Mouse (Mus musculus): ENCODE measurements around the gene Gm3435. TPM values are rescaled to one million over a fixed set of nuclear protein-coding genes. Genes with fewer than 3 reads are reported as not detected.
"Not testable (repeated sequence)": the region's sequence is repeated elsewhere in the genome, so short reads cannot be mapped to it uniquely, and the experiment has no call there.

The Gm3435 gene
- polyA plus RNA-seq, 1 experiment from 2014 or later, result 4.3 TPM

DNA sequence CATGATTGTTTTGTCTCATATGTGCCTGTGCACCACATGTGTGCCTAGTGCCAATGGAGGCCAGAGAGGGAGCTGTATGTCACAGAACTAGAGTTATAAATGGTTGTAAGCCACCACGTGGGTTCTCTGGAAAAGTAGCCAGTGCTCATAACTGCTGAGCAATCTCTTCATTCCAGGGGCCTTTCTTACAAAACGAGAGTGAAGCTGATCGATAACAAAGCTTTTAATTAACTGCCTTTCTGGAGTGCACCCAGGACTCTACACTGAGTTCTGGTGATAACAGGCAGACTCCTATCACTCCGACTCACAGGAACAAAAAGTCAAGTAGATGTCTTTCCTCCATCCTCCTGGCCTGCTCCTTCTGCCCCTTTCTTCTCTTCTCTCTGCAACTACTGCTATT lies 21.4 kb downstream of the Gm3435 start:
- no CpG with 5 or more reads among the region's 4 CpGs for WGBS
- not testable (repeated sequence) for DNase-seq (ENCODE audit: low spot score); H3K27ac ChIP-seq; H3K9me3 ChIP-seq (ENCODE audit: control insufficient read depth, low read length); H3K4me1 ChIP-seq (replicated peaks; ENCODE audit: control insufficient read depth, insufficient read depth, low read length); H3K4me2 ChIP-seq (replicated peaks); H3K9ac ChIP-seq; ATAC-seq (ENCODE audit: low FRiP score); H3K4me3 ChIP-seq (replicated peaks; ENCODE audit: low read length); H3K36me3 ChIP-seq (replicated peaks; ENCODE audit: control insufficient read depth, insufficient read depth); H3K27me3 ChIP-seq (ENCODE audit: control insufficient read depth, insufficient read depth, low read length)

GRCm38 (mm10) chr17:15040455-15040854 lies 30.5 kb downstream of the Gm3435 start:
- not testable (repeated sequence) for H3K4me2 ChIP-seq (replicated peaks); H3K27ac ChIP-seq; H3K36me3 ChIP-seq (replicated peaks; ENCODE audit: control insufficient read depth, insufficient read depth); H3K4me3 ChIP-seq (replicated peaks; ENCODE audit: low read length); ATAC-seq (ENCODE audit: low FRiP score); H3K27me3 ChIP-seq (ENCODE audit: control insufficient read depth, insufficient read depth, low read length); H3K9ac ChIP-seq; H3K9me3 ChIP-seq (ENCODE audit: control insufficient read depth, low read length); DNase-seq (ENCODE audit: low spot score); H3K4me1 ChIP-seq (replicated peaks; ENCODE audit: control insufficient read depth, insufficient read depth, low read length)
- no CpG with 5 or more reads among the region's 3 CpGs for WGBS

GRCm38 (mm10) chr17:15041175-15041729 lies 31.3 kb downstream of the Gm3435 start, which contains the start of the genes Ermard, Tcte3 and Gm3448:
Ermard (plus strand) TSS chr17:15041208.
Tcte3 (minus strand) TSS chr17:15041488.
Gm3448 (minus strand) TSS chr17:15041537.
- not testable (repeated sequence) for H3K4me1 ChIP-seq (replicated peaks; ENCODE audit: control insufficient read depth, insufficient read depth, low read length); H3K27ac ChIP-seq; H3K27me3 ChIP-seq (ENCODE audit: control insufficient read depth, insufficient read depth, low read length); H3K36me3 ChIP-seq (replicated peaks; ENCODE audit: control insufficient read depth, insufficient read depth); DNase-seq (ENCODE audit: low spot score); H3K4me2 ChIP-seq (replicated peaks); H3K9me3 ChIP-seq (ENCODE audit: control insufficient read depth, low read length); H3K9ac ChIP-seq; H3K4me3 ChIP-seq (replicated peaks; ENCODE audit: low read length)
- peak; percentile 98 for ATAC-seq (ENCODE audit: low FRiP score)
- WGBS, result 2% methylated on average over 11 of the region's 56 CpGs

- H3K4me1 ChIP-seq (replicated peaks; ENCODE audit: control insufficient read depth, insufficient read depth, low read length); ATAC-seq (ENCODE audit: low FRiP score); H3K36me3 ChIP-seq (replicated peaks; ENCODE audit: control insufficient read depth, insufficient read depth); H3K9me3 ChIP-seq (ENCODE audit: control insufficient read depth, low read length); H3K4me3 ChIP-seq (replicated peaks; ENCODE audit: low read length); H3K27me3 ChIP-seq (ENCODE audit: control insufficient read depth, insufficient read depth, low read length); H3K4me2 ChIP-seq (replicated peaks); H3K27ac ChIP-seq; DNase-seq (ENCODE audit: low spot score); H3K9ac ChIP-seq: not testable (repeated sequence)
- WGBS, result no CpG with 5 or more reads among the region's 1 CpGs
Measured at GRCm38 (mm10) chr17:15050338-15050737, 40.4 kb downstream of the Gm3435 start.

GRCm38 (mm10) chr17:15052766-15053165 lies 42.8 kb downstream of the Gm3435 start:
- H3K36me3 ChIP-seq (replicated peaks; ENCODE audit: control insufficient read depth, insufficient read depth), result peaks cover 25% of the 10 kb centered on the region
- not testable (repeated sequence) for DNase-seq (ENCODE audit: low spot score); H3K27me3 ChIP-seq (ENCODE audit: control insufficient read depth, insufficient read depth, low read length); H3K4me2 ChIP-seq (replicated peaks); H3K27ac ChIP-seq; ATAC-seq (ENCODE audit: low FRiP score); H3K4me3 ChIP-seq (replicated peaks; ENCODE audit: low read length); H3K9me3 ChIP-seq (ENCODE audit: control insufficient read depth, low read length); H3K4me1 ChIP-seq (replicated peaks; ENCODE audit: control insufficient read depth, insufficient read depth, low read length); H3K9ac ChIP-seq
- 63% methylated on average over 1 of the region's 1 CpGs for WGBS

DNA sequence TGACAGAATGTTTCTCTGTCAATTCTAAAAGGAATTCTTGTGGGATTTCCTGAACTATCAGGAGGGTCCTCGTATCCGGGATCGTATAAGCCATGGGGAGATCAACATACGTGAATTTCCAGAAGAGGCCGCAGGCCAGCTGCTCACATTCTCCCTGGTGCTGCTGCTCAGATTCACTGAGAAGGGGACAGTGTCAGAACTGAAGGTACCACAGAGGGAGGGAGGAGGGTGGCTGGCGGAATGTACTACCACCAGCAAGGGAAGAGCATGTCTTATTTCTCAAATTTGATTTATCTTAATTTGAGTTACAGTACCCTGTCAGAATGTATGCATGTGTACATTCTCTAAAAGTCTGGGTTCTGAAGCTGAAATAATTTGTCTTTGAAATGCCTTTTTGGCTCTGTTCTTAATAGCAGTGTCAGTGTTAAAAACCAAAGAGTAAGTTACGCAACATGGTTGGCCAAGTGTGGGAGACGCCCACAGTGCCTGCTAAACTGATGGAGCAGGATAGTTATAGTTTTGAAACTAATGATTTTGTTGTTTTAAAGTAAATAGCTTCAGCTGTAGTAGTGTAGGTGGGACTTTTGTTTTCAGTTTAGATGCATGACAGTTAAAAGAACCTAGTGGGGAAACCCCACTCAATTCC lies 43.3 kb downstream of the Gm3435 start:
- not testable (repeated sequence) for H3K9ac ChIP-seq; H3K9me3 ChIP-seq (ENCODE audit: control insufficient read depth, low read length); H3K27me3 ChIP-seq (ENCODE audit: control insufficient read depth, insufficient read depth, low read length); H3K4me1 ChIP-seq (replicated peaks; ENCODE audit: control insufficient read depth, insufficient read depth, low read length); ATAC-seq (ENCODE audit: low FRiP score); H3K27ac ChIP-seq; DNase-seq (ENCODE audit: low spot score); H3K4me3 ChIP-seq (replicated peaks; ENCODE audit: low read length); H3K4me2 ChIP-seq (replicated peaks)
- WGBS, result 94% methylated on average over 5 of the region's 8 CpGs
- peaks cover 29% of the 10 kb centered on the region for H3K36me3 ChIP-seq (replicated peaks; ENCODE audit: control insufficient read depth, insufficient read depth)

GRCm38 (mm10) chr17:15053829-15054200 lies 43.8 kb downstream of the Gm3435 start:
- WGBS, result 90% methylated on average over 11 of the region's 13 CpGs
- DNase-seq (ENCODE audit: low spot score); ATAC-seq (ENCODE audit: low FRiP score): not testable (repeated sequence)

DNA sequence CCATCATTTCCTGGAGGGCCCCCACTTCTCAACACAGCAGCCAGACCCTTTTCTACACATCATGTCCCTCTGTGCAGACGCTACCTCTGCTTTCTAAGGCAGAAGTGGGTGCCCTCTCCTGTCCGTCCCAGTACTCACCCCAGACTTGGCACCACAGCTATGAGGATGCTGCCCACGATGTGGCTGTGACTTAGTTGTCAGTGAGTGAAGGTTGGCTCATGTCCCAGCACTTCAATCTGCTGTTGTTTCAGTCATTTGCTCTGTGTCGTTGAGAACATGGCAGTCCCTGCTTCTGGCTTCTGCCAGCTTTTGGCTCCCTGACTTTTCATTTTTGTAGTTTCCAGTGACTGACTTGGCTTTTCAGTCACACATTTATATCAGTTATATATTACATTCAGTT lies 45.9 kb downstream of the Gm3435 start:
- Histone ChIP-seq H3K4me3 (replicated peaks; ENCODE audit: low read length) (no peak overlapping the region), H3K9me3 (ENCODE audit: control insufficient read depth, low read length) (no peaks in the 10 kb centered on the region), H3K9ac (no peak overlapping the region), H3K27me3 (ENCODE audit: control insufficient read depth, insufficient read depth, low read length) (no peaks in the 10 kb centered on the region), H3K36me3 (replicated peaks; ENCODE audit: control insufficient read depth, insufficient read depth) (peaks cover 56% of the 10 kb centered on the region), H3K4me1 (replicated peaks; ENCODE audit: control insufficient read depth, insufficient read depth, low read length) (no peaks in the 10 kb centered on the region), H3K4me2 (replicated peaks) (no peak overlapping the region), H3K27ac (no peak overlapping the region)
- ATAC-seq (ENCODE audit: low FRiP score), result no peak
- no peak for DNase-seq (ENCODE audit: low spot score)
- 87% methylated on average over 4 of the region's 4 CpGs for WGBS

More at GRCm38 (mm10) chr17:15053829-15054200, 43.8 kb downstream of the Gm3435 start:
- not testable (repeated sequence) for H3K4me3 ChIP-seq (replicated peaks; ENCODE audit: low read length); H3K27ac ChIP-seq; H3K27me3 ChIP-seq (ENCODE audit: control insufficient read depth, insufficient read depth, low read length); H3K4me2 ChIP-seq (replicated peaks); H3K9me3 ChIP-seq (ENCODE audit: control insufficient read depth, low read length); H3K4me1 ChIP-seq (replicated peaks; ENCODE audit: control insufficient read depth, insufficient read depth, low read length); H3K9ac ChIP-seq
- peaks cover 35% of the 10 kb centered on the region for H3K36me3 ChIP-seq (replicated peaks; ENCODE audit: control insufficient read depth, insufficient read depth)

DNA sequence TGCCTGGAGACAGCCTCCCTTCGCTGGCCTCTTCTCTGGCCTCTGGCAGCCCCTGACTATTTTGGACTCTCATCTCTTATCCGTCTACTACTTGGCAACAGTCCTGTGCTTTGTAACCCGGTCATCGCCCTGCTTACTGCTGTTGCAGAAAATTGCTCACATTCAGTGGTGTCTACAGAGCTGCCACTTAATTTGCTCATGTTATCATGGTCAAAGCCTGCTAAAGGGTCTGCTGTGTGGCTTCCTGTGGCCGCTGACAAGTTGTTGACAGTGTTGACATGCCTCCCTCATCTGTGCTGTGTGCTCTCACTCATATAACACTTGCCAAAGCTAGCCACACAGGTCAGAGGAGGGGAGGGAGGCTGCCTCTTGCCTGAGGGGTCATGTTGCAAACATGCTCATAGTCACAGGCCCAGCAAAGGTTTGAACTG lies 48.2 kb downstream of the Gm3435 start:
- ATAC-seq (ENCODE audit: low FRiP score), result no peak
- no peak overlapping the region for H3K9ac ChIP-seq
- WGBS, result 92% methylated on average over 5 of the region's 5 CpGs
- H3K4me2 ChIP-seq (replicated peaks), result no peak overlapping the region
- H3K27ac ChIP-seq, result no peak overlapping the region
- H3K27me3 ChIP-seq (ENCODE audit: control insufficient read depth, insufficient read depth, low read length), result no peaks in the 10 kb centered on the region
- H3K4me1 ChIP-seq (replicated peaks; ENCODE audit: control insufficient read depth, insufficient read depth, low read length), result no peaks in the 10 kb centered on the region
- no peak for DNase-seq (ENCODE audit: low spot score)
- H3K36me3 ChIP-seq (replicated peaks; ENCODE audit: control insufficient read depth, insufficient read depth), result peaks cover 76% of the 10 kb centered on the region
- H3K4me3 ChIP-seq (replicated peaks; ENCODE audit: low read length), result no peak overlapping the region
- H3K9me3 ChIP-seq (ENCODE audit: control insufficient read depth, low read length), result no peaks in the 10 kb centered on the region
